Mouse (Mus musculus) hindbrain, embryonic 11.5 days (tissue): ENCODE measurements around the gene Fam53b. TPM values are rescaled to one million over a fixed set of nuclear protein-coding genes. Genes with fewer than 3 reads are reported as not detected.

Experiments
- ATAC-seq: fragments of 200-750 bp; cut with Nextera tagmentation; 2 replicates; pipeline ENCODE4 v1.8.0; 2017; ENCODE audit warnings: mild to moderate bottlenecking, moderate TSS enrichment, moderate library complexity; ENCODE audit not compliant: low FRiP score
- DNase-seq: peaks from one replicate; pipeline ENCODE4 v3.0.0-alpha.2; 2015; ENCODE audit warnings: low spot score
- H3K27ac ChIP-seq: fragments of 300-500 bp; sonication (generic); 2 replicates; pipeline ENCODE4 v1.5.1; 2014; ENCODE audit warnings: mild to moderate bottlenecking, low read depth, low read length
- H3K27me3 ChIP-seq: fragments of 300-500 bp; sonication (generic); 2 replicates; pipeline ENCODE4 v1.6.1; 2014; ENCODE audit warnings: mild to moderate bottlenecking, low read length, moderate library complexity, mixed read lengths; ENCODE audit not compliant: control insufficient read depth, insufficient read depth
- H3K36me3 ChIP-seq: fragments of 300-500 bp; sonication (generic); 2 replicates; pipeline ENCODE4 v1.6.1; 2014; ENCODE audit warnings: mild to moderate bottlenecking, low read length, moderate library complexity, mixed read lengths; ENCODE audit not compliant: control insufficient read depth, insufficient read depth
- H3K4me1 ChIP-seq: fragments of 300-500 bp; sonication (generic); replicated peaks from 2 replicates; pipeline ENCODE4 v1.6.1; 2014; ENCODE audit warnings: low read length, mixed read lengths; ENCODE audit not compliant: control insufficient read depth, insufficient read depth
- H3K4me2 ChIP-seq: fragments of 300-500 bp; sonication (generic); replicated peaks from 2 replicates; pipeline ENCODE4 v1.6.1; 2014; ENCODE audit warnings: mild to moderate bottlenecking, low read depth, low read length
- H3K4me3 ChIP-seq: fragments of 300-500 bp; sonication (generic); 2 replicates; pipeline ENCODE4 v1.5.1; 2014; ENCODE audit warnings: low read depth, low read length
- H3K9ac ChIP-seq: fragments of 300-500 bp; sonication (generic); 2 replicates; pipeline ENCODE4 v1.6.1; 2014; ENCODE audit warnings: low read depth, low read length
- H3K9me3 ChIP-seq: fragments of 300-500 bp; sonication (generic); 2 replicates; pipeline ENCODE4 v1.6.1; 2016; ENCODE audit warnings: low read length; ENCODE audit not compliant: control insufficient read depth
- WGBS: fragments of 180-500 bp; shearing (Covaris S2); extraction: QIAGEN DNeasy Blood & Tissue Kit; methylation state at CpG from one replicate; pipeline ENCODE4 v1.1.7; 2014; 5-methylcytosine and 5-hydroxymethylcytosine counted together
- polyA plus RNA-seq: library from polyadenylated mRNA; unstranded; fragments of >200 nt; fragmentation: Nextera tagmentation; extraction: Ambion mirVana; gene quantifications from 2 replicates; pipeline ENCODE4 v1.2.1, GENCODE M21; 2014

Fam53b gene
- polyA plus RNA-seq, 1 experiment from 2014 or later: 16.9 TPM

GRCm38 (mm10) chr7:132712044-132712708 lies 101.5 kb downstream of the Fam53b start:
- WGBS: 41% methylated on average over 16 of the region's 16 CpGs
- no peak overlapping the region for H3K9ac ChIP-seq
- peak; percentile 45; the same call in 1 of the 2 replicates for ATAC-seq

DNA sequence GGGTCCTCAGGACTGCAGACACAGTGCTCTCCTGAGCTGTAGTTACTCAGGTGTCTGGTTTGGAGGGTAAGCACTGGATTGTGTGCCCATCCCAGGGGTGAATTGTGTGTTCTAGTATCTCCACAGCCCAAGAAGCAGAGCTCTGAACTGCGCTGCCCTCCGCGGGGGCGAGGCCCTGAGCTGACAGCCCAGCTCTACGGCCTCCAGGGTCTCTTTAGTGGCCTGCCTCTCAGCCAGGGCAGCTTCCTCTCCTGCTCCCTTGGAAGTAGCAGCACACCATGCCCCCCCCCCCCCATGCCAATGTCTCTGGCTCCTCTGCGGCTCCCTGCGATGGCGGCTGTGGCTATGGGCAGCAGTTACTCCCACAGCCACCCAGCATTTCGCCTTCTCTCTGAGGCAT lies 102.1 kb downstream of the Fam53b start:
- DNase-seq: no peak
- Histone ChIP-seq H3K4me2 (no peak overlapping the region), H3K36me3 (no peaks in the 10 kb centered on the region), H3K9me3 (no peaks in the 10 kb centered on the region), H3K4me3 (no peak overlapping the region), H3K27ac (no peak overlapping the region), H3K27me3 (no peaks in the 10 kb centered on the region), H3K9ac (no peak overlapping the region), H3K4me1 (no peaks in the 10 kb centered on the region; the same call in 1 of the 2 replicates)
- ATAC-seq: no peak
- WGBS: 84% methylated on average over 9 of the region's 9 CpGs

More at GRCm38 (mm10) chr7:132712044-132712708, 101.5 kb downstream of the Fam53b start:
- Histone ChIP-seq H3K27me3 (no peaks in the 10 kb centered on the region), H3K27ac (no peak overlapping the region), H3K4me2 (no peak overlapping the region), H3K36me3 (no peaks in the 10 kb centered on the region), H3K9me3 (no peaks in the 10 kb centered on the region), H3K4me3 (no peak overlapping the region), H3K4me1 (no peaks in the 10 kb centered on the region; the same call in 1 of the 2 replicates)
- no peak for DNase-seq

DNA sequence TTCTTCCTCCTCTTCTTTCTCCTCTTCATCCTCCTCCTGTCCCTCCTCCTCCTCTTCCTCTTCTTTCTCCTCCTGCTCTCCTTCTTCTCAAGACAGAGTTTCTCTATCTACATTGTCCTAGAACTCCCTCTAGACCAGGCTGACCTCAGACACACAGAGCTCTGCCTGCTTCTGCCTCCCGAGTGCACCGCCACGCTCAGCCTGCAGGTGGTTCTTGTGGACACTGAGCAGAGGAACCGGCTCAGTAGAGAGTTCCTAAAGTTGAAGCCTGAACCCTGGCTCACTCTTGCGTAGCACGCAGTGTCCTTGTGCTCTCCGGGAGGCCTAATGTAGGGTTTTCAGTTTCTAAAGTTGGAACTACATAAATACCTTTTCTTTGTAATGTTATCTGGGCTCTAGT lies 108.6 kb downstream of the Fam53b start:
- DNase-seq (no peak), ATAC-seq (no peak)
- no peaks in the 10 kb centered on the region for H3K9me3 ChIP-seq
- no peak overlapping the region for H3K9ac ChIP-seq
- no peak overlapping the region for H3K4me2 ChIP-seq
- no peaks in the 10 kb centered on the region for H3K36me3 ChIP-seq
- H3K27ac ChIP-seq: no peak overlapping the region
- H3K27me3 ChIP-seq: no peaks in the 10 kb centered on the region
- WGBS: 92% methylated on average over 7 of the region's 7 CpGs
- H3K4me3 ChIP-seq: no peak overlapping the region
- H3K4me1 ChIP-seq: no peaks in the 10 kb centered on the region

- WGBS: 89% methylated on average over 8 of the region's 8 CpGs
- H3K4me3 ChIP-seq: no peak overlapping the region
- no peaks in the 10 kb centered on the region for H3K27me3 ChIP-seq
- DNase-seq (no peak), ATAC-seq (no peak)
- H3K4me2 ChIP-seq: no peak overlapping the region
- no peak overlapping the region for H3K9ac ChIP-seq
- H3K9me3 ChIP-seq: no peaks in the 10 kb centered on the region
- H3K4me1 ChIP-seq: no peaks in the 10 kb centered on the region
- H3K36me3 ChIP-seq: no peaks in the 10 kb centered on the region
- H3K27ac ChIP-seq: no peak overlapping the region
Measured at GRCm38 (mm10) chr7:132704310-132704875, 109.3 kb downstream of the Fam53b start.

- Histone ChIP-seq H3K9ac (no peak overlapping the region), H3K27me3 (no peaks in the 10 kb centered on the region), H3K9me3 (no peaks in the 10 kb centered on the region), H3K36me3 (no peaks in the 10 kb centered on the region), H3K27ac (no peak overlapping the region), H3K4me3 (no peak overlapping the region), H3K4me2 (no peak overlapping the region), H3K4me1 (no peaks in the 10 kb centered on the region)
- ATAC-seq (no peak), DNase-seq (no peak)
- 93% methylated on average over 9 of the region's 9 CpGs for WGBS
Measured at GRCm38 (mm10) chr7:132703515-132704309, 110.0 kb downstream of the Fam53b start.

DNA sequence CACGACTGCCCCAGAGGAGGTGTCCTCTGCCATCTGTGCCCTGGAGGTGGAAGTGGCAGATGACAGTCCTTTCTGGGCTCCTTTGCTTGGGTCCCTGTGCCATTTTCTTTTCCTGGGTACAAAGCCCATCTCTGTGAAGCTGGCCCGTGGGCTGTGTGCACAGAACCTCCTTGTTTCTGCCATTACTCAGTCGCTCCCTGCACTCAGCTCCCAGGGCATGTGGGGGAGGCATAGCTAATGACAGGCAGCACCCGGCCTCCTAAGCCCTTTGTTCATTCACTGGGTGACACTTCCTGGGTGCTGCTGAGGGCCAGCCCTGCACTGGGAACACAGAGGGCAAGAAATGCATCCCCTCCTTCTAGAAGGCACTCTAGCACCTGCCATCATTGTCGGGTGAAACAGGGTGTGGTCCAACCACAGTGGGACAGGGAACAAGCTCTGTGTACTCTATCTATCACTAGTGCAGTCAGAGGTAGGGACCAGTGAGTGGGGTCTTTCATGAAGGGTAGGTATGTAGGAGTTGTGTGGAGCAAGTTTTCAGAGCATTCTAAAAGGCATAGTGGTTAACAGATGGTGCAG lies 111.1 kb downstream of the Fam53b start:
- no peaks in the 10 kb centered on the region for H3K4me1 ChIP-seq
- no peak overlapping the region for H3K4me2 ChIP-seq
- no peak overlapping the region for H3K9ac ChIP-seq
- DNase-seq (no peak), ATAC-seq (no peak)
- H3K36me3 ChIP-seq: no peaks in the 10 kb centered on the region
- H3K4me3 ChIP-seq: no peak overlapping the region
- 83% methylated on average over 5 of the region's 5 CpGs for WGBS
- no peak overlapping the region for H3K27ac ChIP-seq
- H3K9me3 ChIP-seq: no peaks in the 10 kb centered on the region
- no peaks in the 10 kb centered on the region for H3K27me3 ChIP-seq

DNA sequence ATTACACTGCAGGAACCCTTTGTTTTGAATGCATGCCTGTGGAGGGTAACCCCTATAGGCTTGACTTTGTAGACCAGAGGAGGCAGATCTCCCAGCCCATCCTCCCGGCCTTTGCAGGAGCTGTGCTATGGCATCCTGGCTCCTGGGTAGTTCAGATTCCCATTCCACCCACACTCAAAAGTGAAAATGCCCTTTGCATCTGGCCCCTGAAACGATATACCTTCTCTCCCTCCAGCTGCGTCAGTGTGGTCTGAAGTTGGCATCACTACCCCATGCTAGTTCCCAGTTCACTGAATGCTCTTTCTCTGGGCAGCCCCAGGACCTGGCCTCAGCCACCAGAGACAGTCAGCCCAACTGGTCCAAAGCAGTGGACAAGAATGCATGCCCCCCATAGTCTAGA lies 111.7 kb downstream of the Fam53b start:
- DNase-seq (no peak), ATAC-seq (no peak)
- H3K9me3 ChIP-seq: no peaks in the 10 kb centered on the region
- H3K4me1 ChIP-seq: no peaks in the 10 kb centered on the region
- H3K4me2 ChIP-seq: no peak overlapping the region
- no peaks in the 10 kb centered on the region for H3K36me3 ChIP-seq
- no peak overlapping the region for H3K27ac ChIP-seq
- whole genome bisulfite sequencing: 79% methylated on average over 3 of the region's 3 CpGs
- no peak overlapping the region for H3K9ac ChIP-seq
- no peaks in the 10 kb centered on the region for H3K27me3 ChIP-seq
- H3K4me3 ChIP-seq: no peak overlapping the region

- no peaks in the 10 kb centered on the region for H3K9me3 ChIP-seq
- no peaks in the 10 kb centered on the region for H3K4me1 ChIP-seq
- no peak overlapping the region for H3K9ac ChIP-seq
- ATAC-seq (no peak), DNase-seq (no peak)
- H3K36me3 ChIP-seq: no peaks in the 10 kb centered on the region
- WGBS: 86% methylated on average over 3 of the region's 3 CpGs
- H3K27me3 ChIP-seq: no peaks in the 10 kb centered on the region
- H3K4me2 ChIP-seq: no peak overlapping the region
- no peak overlapping the region for H3K27ac ChIP-seq
- no peak overlapping the region for H3K4me3 ChIP-seq
Measured at GRCm38 (mm10) chr7:132701412-132701811, 112.3 kb downstream of the Fam53b start.
